Mouse (Mus musculus) NIH3T3 (cell line): ENCODE results near the gene Gm2663.
"Not testable (repeated sequence)": the region's sequence is repeated elsewhere in the genome, so short reads cannot be mapped to it uniquely, and the experiment has no call there.

Experiments
- DNase-seq: peaks from one replicate; pipeline ENCODE4 v3.0.0-alpha.2; 2012; ENCODE audit warnings: low read depth

Gene Gm2663

DNA sequence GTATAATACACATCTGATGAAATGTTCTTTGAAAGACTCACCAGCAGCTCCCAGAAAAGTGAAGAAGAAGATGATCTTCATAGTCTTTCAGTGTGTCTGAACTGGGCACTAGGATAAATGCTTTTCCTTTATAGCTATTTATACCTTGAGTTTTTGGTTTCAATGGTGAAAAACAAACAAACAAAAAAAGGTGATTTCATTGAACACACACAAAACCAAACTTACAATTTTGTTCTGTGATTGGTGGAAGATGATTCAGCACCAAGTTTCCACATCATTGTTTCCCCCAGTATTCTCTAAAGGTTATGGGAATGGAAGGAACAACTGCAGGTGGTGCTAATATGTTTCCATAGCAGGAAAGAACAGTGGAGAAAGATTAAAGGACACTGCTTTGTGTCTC, at the start of gene Gm2663:
Gene Gm2663, minus strand, starts transcription at position 101 of the 400 bp plus-strand sequence.
- not testable (repeated sequence) for DNase-seq

DNA sequence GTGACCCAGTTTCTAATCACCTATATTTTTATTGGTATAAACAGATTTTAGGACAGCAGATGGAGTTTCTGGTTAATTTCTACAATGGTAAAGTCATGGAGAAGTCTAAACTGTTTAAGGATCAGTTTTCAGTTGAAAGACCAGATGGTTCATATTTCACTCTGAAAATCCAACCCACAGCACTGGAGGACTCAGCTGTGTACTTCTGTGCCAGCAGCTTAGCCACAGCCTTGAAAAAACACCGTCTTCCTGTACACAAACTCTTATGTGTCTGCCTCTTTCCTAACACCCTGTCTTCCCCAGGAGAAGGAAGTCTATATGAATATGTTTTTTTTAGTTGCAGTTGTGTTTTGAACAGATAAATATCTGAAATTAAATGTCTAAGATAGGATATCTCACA, 49.3 kb upstream of the Gm2663 start:
- no peak for DNase-seq

DNA sequence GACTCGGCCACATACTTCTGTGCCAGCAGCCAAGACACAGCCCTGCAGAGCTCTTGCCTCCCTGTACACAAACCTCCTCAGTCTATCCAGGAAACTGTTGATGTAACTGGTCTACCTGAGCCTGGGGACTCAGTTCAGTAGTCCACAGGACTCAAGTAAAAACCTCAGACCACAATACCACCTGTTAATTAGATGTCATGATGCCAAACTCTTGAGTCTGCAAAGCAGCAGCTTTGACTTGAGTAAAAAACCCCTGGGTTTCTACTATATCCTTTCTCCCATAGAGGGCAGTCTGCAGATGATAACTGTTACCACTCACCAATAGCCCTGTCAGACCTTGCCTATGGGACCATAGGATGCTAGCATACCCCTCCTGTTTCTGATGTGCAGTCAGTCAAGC, 48.7 kb upstream of the Gm2663 start:
- no peak for DNase-seq

DNA sequence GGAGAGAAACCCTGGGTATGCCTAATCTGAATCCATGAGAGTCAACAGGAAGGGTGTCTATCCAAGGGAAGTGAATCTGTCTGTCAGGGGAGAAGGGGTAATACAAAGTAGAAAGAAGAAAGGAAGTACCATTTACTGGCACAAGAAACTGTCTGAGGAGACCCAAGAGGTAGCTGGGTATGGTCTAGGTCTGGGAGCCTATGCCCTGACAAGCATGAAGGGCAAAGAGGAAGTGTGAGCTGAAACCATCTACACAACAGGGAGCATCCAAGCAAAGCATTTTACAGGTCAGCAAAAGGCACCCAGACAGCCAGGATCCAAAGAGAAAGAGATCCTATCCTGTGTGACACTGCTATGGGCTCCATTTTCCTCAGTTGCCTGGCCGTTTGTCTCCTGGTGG, 47.9 kb upstream of the Gm2663 start:
- no peak for DNase-seq

- no peak for DNase-seq
Observed at GRCm38 (mm10) chr6:41046553-41046952, 47.3 kb upstream of the Gm2663 start.

- no peak for DNase-seq
Observed at GRCm38 (mm10) chr6:41044753-41045152, 45.5 kb upstream of the Gm2663 start.

- DNase-seq: no peak
Observed at GRCm38 (mm10) chr6:41044314-41044713, 45.0 kb upstream of the Gm2663 start.

DNA sequence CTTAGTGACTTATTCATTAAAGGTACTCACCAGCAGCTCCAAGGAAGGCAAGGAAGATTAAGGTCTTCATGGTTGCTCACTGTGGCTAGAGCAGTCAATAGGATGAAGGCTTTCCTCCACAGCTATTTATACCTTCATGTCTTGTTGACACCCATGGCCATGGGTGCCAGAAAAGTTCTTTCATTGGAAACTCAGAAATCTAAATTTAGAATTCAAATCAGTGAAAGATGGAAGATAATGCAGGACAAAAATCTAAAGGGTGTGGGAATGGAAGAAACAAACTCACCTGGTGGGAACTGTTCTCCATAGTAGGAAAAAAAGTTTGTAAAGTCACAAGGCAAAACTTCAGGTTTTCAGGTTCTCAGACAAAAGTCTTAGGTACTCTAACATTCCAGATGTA, 36.1 kb upstream of the Gm2663 start, which contains the start of gene 2210010C04Rik:
Gene 2210010C04Rik, minus strand, starts transcription at position 101 of the 400 bp plus-strand sequence.
- no peak for DNase-seq

GRCm38 (mm10) chr6:41032802-41033201, 33.5 kb upstream of the Gm2663 start:
- DNase-seq: no peak

DNA sequence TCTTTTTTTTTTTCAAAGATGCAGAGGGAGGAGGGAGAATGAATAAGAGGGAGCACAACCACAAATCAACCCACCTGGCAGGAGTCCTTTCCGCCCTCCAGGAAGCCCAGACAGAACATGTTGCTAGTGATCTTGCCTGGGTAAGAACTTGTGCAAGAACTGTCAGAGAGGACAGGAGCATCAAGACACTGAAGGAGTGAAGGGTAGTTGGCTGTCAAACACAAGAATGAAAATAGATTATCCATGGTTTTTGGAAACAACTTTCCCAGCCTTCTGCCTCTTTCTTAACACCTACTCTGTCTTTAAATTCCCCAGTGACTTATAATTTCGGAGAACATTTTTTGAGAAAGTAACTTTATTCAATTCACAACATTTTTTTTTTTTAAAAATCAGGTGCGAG, 33.0 kb upstream of the Gm2663 start:
- no peak for DNase-seq

DNA sequence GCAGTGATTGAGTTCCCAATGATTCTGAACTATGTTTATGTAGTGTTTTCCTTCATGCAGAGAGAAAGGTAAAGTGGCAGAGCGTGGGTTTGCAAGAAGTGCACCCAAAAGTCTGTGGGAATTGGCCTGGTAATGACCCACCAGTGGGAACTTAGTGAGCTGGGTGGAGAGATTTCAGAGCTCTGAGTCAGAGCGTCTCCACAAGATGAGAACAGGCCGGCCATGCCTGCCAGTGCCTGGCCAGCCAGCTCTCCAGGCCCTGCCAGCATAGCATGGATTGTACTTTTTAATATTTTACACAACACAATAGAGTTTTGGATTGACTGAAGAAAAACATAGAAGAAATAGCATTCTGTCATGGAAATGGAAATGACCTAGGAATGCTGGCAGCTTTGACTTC, 31.5 kb upstream of the Gm2663 start:
- no peak for DNase-seq

DNA sequence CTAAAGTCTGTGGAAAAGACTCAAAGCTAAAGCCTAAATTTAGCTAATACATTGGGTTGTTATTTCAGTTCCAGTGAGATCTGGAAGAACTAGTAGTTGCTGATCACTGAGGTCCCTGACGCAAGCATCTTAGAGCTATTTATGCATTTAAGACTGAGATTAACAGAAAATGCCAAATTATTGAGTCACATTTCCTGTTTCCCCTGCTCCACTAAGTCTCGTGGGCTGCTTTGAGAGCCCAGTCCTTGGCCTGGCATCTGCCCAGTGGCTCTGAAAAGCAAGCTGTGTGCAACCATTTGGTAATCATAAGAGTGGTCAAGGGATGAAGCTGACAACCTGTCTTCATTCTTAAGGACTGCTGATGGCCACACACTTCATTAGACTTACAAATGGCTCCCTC, 27.8 kb upstream of the Gm2663 start:
- DNase-seq: peak; percentile 61

DNA sequence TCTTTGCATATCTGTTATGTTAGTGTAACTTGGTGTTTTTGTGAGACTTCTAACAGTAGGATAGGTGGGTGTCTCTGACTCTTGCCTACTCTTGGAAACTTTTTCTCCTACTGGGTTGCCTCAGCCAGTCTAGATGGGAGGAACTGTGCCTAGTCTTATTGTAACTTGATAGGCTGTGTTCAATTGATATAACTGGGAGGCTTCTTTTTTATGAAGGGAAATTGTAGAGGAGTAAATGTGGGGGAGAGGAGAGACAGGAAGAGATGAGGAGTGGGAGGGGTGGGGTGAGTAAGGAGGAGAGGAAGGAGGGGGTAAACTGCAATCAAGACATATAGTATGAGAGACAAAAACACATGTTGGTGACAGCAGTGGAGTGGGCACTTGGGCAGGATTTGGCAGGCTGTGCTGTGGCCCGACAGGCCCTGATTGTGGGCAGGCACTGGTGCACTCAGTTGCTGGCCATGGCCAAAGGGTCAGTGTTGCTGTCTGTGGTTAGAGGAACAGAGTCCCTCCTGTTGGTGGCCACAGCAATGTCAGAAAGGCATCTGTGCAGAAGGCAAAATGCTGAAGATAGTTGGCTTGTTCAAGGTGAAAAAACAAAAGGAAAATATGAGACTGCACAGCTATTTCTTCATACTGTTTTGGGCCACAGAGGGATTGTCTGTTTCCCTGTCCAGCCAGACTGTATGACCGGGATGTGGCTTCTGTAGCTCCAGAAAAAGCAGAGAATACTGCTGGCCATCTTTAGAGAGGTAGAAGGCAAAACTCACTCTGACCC, 26.8 kb upstream of the Gm2663 start:
- no peak for DNase-seq

DNA sequence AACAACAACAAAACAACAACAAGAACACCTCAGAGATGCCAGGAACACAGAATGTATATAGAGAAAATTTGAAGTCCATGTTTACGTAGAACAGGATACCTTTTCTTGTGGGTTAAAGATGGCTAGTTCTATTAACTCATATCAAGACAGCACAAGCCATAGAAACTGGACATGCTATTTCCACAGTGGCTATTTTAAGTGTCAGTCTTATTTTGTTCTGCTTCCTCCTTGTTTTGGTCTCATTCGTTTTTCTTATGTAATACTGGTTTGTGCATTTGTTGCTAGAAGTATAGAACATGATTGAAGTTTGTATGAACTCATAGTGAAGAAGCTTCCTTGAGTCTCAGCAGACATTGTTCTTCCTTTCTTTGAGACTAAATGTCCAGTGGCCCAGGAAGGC, 19.9 kb upstream of the Gm2663 start:
- no peak for DNase-seq

GRCm38 (mm10) chr6:41018629-41019028, 19.4 kb upstream of the Gm2663 start:
- DNase-seq: no peak

DNA sequence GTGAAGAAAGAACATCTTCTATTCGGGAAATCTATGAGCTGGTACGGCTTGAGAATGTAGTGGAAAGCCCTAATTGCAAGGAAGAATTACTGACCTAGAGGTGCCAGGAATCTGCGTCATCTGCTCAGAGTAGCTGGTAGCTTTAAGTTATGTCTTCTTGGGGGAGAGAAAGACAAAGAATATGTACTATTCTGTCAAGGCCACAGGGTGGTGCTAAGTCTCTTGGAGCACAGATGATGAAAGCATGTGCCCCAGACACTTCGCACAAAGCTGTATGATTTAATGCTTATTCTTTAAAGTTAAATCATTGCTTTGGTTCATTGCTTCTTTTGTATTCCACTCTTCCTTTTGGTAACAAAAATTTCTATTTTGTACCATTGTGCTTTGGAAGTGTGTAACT, 15.8 kb upstream of the Gm2663 start:
- no peak for DNase-seq

- DNase-seq: not testable (repeated sequence)
Observed at GRCm38 (mm10) chr6:40964454-40964853, 34.8 kb downstream of the Gm2663 start, which contains the start of gene 1810009J06Rik. 1810009J06Rik (plus strand) TSS chr6:40964754.

DNA sequence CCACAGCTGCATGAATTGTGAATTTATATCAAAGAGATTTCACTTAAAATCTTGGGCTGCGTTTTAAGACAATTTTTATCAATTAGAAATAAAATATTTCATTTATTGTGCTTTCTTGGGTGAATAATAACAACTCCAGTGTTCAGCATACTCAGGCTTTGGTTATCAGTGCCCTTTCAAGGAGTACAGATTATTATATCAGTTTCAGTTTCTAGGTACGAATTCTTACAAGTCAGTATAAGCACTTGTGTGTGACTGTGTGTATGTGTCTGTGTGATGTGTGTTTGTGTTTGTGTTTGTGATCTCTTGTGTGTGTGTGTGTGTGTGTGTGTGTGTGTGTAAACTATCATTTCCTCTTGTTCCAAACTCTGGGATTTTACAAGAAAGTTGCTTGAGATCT, 45.6 kb downstream of the Gm2663 start:
- DNase-seq: no peak

DNA sequence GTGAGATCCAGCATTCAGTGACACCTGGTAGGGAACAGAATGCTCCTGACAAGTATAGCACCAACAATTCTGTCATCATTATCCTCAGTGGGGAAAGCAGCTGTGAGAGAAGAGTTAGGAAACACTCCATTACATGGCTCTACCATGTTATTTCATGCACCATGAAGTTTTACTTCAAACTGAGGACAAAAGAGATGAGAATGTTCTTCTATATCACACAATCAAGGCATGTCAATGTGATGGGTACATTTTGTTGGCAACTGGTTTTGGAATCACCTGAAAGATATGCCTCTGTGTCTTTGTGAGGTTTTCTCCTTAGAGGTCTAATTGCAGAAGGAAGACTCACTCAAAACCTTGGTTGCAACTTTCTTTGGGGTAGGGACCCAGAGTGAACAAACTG, 47.5 kb downstream of the Gm2663 start, which contains the start of gene Gm4744:
Gene Gm4744, minus strand, starts transcription at position 101 of the 400 bp plus-strand sequence.
- no peak for DNase-seq
